Mouse (Mus musculus) frontal cortex, postnatal 10 days (tissue): ENCODE measurements around the gene Rpl19.

Source experiments
- DNase-seq, 2 experiments: peaks; one replicate each; pipeline ENCODE4 v3.0.0; 2022; ENCODE audit warnings: low spot score in 2 of 2, mixed read lengths in 1 of 2

Rpl19 gene

GRCm38 (mm10) chr11:97998898-97999608 is 27.5 kb upstream of the Rpl19 start:
- no peak for DNase-seq

GRCm38 (mm10) chr11:97999748-98000147 is 26.8 kb upstream of the Rpl19 start:
- DNase-seq = no peak

- no peak for DNase-seq
Measured at GRCm38 (mm10) chr11:98000378-98001140, 26.0 kb upstream of the Rpl19 start.

- no peak for DNase-seq
Measured at GRCm38 (mm10) chr11:98001351-98001824, 25.1 kb upstream of the Rpl19 start.

DNA sequence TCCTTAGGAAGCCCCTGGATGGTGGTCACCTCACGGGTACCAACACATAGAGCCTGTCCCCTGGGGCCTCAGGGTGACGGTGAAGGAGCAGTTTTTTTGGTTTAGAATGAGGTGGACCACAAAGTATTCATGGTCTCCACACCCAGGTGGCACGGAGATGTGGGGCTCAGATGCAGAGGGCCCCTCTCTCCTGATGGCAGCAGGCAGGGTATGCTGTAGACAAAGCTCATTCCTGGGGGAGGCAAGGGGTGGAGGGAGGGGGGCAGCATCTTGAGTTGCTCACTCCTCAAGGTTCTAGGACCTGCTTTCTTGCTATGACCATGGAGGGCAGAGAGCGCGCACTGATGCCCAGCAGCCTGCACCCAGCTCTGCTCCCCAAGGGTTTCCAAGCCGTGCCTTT is 24.5 kb upstream of the Rpl19 start:
- no peak for DNase-seq

GRCm38 (mm10) chr11:98002627-98003026 is 23.9 kb upstream of the Rpl19 start:
- DNase-seq = peak in 1 of 2 experiments; percentile 73

- DNase-seq = no peak
Measured at GRCm38 (mm10) chr11:98003171-98003671, 23.3 kb upstream of the Rpl19 start.

GRCm38 (mm10) chr11:98004161-98004560 is 22.3 kb upstream of the Rpl19 start:
- DNase-seq = no peak

DNA sequence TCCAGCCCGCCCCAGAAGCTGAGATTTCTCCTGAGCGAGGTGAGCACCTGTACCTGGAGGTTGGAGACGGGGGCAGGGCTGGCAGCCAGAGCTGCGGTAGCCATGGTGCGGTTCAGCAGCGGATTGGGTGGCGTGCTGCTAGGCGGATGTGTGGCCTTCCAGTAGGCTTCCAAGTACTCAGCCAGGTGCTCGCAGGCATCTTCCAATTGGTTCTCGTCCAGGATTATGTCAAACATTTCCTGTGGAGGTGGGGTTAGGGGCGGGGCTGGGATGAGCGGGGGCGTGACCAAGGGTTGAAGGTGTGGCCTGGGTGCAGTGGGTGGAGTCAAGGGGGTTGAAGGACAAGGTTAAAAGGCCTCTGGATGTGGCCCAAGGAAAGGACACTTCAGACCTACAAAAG is 21.4 kb upstream of the Rpl19 start:
- DNase-seq = no peak

DNA sequence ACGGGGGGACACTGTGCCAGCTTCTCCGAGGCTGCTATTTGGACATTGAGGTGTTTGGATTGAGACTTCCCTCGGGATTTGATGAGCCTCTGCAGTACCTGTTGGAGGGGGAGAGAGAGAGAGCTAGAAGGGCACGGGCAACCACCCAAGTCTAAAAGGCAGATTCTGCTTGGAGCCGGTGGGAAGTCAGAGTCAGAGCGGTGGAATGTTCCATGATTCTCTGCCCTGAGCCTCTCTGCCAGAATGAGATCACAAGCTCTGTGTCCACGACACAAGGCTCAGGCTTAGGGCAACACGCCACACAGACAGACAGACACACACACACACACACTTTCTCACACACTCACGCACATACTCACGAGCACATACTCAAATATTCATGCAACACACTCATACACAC is 20.8 kb upstream of the Rpl19 start:
- DNase-seq = no peak

DNA sequence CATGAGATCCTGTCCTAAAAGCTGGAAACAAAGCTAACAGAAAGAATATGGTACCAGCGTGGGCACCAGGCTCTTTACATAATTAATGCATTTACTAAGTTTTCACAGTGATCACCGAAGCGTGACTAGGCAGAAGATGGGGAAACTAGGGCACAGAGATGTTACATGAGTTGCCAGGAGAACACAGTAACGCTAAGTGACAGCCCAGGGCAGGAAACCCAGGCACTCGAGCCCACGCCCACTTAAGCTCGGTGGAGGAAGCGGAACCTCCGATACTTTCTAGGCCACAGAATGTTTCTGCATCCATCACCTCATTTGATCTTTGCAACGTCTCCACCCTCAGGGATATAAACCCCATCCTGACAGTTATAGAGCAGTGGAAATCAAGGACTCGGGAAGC is 18.4 kb upstream of the Rpl19 start:
- DNase-seq = no peak

DNA sequence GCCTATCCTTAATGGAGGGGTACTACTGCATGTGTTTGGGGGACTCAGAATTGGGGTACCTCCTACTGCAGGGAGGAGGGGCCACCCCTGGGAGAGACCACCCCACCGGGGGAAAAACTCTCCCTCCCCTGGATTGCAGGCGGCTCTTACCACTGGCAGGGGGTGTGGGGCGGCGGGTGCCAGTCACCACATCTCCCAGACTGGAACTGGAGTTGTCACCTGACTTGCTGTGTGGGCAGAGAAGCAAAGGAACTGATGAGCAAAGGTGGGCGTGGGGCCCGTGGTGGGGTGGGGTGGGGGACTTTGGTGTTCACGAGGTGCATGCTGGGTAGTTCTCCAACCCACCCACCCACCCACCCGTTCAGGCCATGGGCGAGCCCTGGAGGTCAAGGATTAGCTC is 14.8 kb upstream of the Rpl19 start:
- DNase-seq = no peak

- no peak for DNase-seq
Measured at GRCm38 (mm10) chr11:98012831-98013230, 13.7 kb upstream of the Rpl19 start.

GRCm38 (mm10) chr11:98016177-98016576 is 10.3 kb upstream of the Rpl19 start:
- no peak for DNase-seq

DNA sequence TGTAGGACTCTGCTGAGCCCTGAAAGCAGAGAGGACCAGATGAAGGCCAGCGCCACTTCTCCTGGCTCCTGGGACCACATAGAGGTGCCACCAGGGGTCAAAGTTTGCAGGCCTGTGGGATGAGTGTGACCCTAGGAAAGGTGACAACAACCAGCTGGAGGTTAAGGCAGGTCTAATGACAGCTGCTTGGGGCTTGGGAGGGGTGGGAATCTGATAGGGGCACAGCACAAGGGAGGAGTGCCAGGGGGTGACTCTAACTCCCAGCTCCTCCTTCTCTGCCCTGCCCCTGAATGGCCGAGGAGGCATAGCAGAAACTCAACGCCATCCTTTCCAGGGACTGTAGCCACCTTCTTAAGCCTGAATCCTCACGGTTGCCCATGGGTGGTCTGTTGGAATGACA is 9.7 kb upstream of the Rpl19 start:
- no peak for DNase-seq

DNA sequence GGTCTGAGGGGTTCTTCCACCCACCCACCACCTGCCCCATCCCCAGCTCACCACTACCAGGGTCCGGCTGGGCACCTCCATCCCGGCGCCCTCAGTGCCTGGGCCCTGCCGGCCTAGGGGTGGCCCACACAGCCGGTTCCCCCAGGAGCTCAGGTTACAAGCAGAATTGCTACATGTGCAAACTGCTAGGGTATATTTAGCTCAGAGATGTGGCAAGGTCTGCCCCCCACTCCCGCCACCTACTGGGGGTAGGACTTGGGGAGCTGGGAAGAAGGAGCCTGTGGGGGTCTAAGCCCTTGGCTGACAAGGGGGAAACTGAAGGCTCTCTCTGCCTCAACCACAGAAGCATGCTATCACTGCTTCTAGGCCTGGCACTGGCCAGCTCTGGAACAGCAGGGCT is 8.3 kb upstream of the Rpl19 start:
- no peak for DNase-seq

DNA sequence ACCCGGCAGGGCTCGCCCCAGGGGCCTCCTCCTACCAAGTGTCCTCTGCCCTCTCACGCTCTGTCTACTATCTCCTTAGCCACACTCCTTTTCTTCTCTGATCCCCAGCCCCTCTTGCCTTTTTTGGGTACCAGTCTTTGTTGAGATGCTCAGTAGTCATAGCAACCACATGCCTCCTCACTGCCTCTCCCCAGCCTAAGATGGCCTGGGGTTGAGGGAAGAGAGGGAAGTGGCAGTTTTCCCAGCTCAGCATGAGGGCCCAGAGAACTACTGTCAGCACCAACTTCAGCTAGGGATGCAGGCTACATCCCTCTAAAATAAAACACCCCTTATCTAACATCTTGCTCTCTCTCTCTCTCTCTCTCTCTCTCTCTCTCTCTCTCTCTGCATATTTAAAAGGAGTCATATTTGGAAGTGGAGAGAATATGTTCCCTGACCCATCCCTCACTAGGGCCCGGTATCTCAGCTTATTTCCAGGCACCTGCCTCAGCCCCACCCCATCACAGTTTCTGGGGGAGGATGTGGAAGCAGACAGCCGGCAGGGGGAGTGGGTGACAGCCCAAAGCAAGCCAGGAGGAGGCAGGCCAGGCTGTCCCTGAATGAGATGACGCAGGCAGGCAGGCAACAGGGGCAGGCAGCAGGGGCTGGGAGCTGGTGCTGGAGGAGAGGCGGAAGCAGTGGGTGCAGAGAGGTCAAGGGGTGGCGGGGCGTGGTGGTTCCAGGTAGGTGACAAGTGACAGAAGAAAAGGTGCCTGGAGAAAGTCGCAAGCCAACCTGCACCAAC is 7.5 kb upstream of the Rpl19 start:
- DNase-seq = peak; percentile 73 to 76

DNA sequence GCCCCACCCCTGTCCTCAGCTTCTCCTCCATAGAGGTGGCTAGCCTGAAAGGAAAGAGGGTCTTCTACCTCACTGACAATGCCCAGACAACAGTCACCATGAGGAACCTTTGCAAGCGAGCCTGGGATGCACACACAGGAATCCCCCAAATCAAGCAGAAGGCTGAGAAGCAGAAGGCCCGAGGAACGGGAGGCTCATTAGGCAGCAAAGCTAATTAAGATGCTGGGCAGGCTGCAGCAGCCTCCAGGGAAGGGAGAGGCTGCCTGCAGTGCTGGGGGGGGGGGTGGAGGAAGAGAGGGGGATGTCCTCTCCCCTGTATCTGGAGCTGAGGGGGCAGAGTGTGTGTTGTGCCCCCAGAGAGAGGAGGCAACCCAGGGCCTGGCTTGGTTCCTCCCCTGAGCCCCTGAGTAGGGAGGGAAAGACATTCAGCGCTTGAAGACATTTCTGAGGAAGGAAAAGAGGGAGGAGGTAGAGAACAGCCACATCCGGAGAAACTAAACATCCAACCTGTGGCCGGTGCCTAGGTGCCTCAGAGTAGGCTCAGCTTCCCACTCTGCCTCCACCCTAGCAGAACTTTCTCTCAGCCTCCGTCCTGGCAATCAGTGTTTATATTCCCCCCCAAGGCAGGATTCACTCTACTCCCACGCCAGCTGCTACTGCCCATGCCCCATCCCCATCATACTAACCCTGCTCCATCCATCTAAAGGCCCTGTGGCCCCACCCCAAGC is 6.5 kb upstream of the Rpl19 start:
- DNase-seq = no peak

- no peak for DNase-seq
Measured at GRCm38 (mm10) chr11:98020710-98021109, 5.8 kb upstream of the Rpl19 start.

GRCm38 (mm10) chr11:98021118-98021517 is 5.4 kb upstream of the Rpl19 start:
- DNase-seq = no peak

GRCm38 (mm10) chr11:98021565-98022252 is 4.8 kb upstream of the Rpl19 start:
- peak in 1 of 2 experiments; percentile 65 for DNase-seq
